Mouse (Mus musculus) olfactory bulb, adult 2 months (tissue): ENCODE results near the gene Rhbdl1.

ENCODE experiments used
- CTCF ChIP-seq: fragments of 200-500 bp; IDR thresholded peaks from 2 replicates; pipeline ENCODE4 v1.5.1; 2012; ENCODE audit warnings: low read depth, mild to moderate bottlenecking, low read length, moderate library complexity; ENCODE audit not compliant: insufficient read depth
- POLR2A ChIP-seq: fragments of 200-500 bp; IDR thresholded peaks from 2 replicates; pipeline ENCODE4 v1.6.1; 2012; ENCODE audit warnings: mild to moderate bottlenecking, low read depth, low read length, moderate library complexity; ENCODE audit not compliant: insufficient read depth

DNA sequence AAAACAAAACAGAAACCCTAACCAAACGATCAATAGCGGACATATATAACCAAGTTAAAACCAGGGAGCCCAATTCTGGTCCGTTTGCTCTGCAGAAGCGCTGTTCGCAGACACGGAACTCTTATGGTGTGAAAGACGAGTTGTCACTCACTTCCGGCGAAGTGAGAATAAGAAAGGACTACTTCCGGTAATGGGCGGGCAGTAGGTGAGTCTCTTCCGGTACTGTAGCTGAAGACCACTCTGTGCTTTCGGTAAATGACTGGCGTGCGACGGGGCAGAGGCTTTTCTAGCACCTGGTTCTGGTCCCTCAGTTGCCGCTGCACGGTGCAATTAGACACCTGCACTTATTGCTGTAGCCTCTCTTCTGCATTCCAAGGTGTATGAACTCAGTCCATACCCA lies 13.6 kb downstream of the Rhbdl1 start, which contains the start of gene Wdr24:
- TF ChIP-seq CTCF (no peak), POLR2A (no peak)
